Mouse (Mus musculus) hindbrain, embryonic 16.5 days (tissue): Measurements from ENCODE around the gene Galnt12. TPM values are rescaled to one million over a fixed set of nuclear protein-coding genes. Genes with fewer than 3 reads are reported as not detected.
"Not testable (repeated sequence)": the region's sequence is repeated elsewhere in the genome, so short reads cannot be mapped to it uniquely, and the experiment has no call there.

Experiments used
- ATAC-seq: fragments of 200-750 bp; cut with Nextera tagmentation; 2 replicates; pipeline ENCODE4 v1.8.0; 2017; ENCODE audit warnings: moderate TSS enrichment, moderate library complexity
- H3K27ac ChIP-seq: fragments of 300-500 bp; sonication (generic); 2 replicates; pipeline ENCODE4 v1.5.1; 2014; ENCODE audit warnings: low read depth, mild to moderate bottlenecking, control low read depth, low read length, moderate library complexity
- H3K27me3 ChIP-seq: fragments of 300-500 bp; sonication (generic); replicated peaks from 2 replicates; pipeline ENCODE4 v1.6.1; 2014; ENCODE audit warnings: low read length; ENCODE audit not compliant: control insufficient read depth, insufficient read depth
- H3K36me3 ChIP-seq: fragments of 300-500 bp; sonication (generic); 2 replicates; pipeline ENCODE4 v1.6.1; 2014; ENCODE audit warnings: mild to moderate bottlenecking, low read length, moderate library complexity, mixed read lengths; ENCODE audit not compliant: control insufficient read depth, insufficient read depth
- H3K4me1 ChIP-seq: fragments of 300-500 bp; sonication (generic); 2 replicates; pipeline ENCODE4 v1.6.1; 2014; ENCODE audit warnings: low read depth, low read length; ENCODE audit not compliant: control insufficient read depth, insufficient read depth
- H3K4me2 ChIP-seq: fragments of 300-500 bp; sonication (generic); 2 replicates; pipeline ENCODE4 v1.6.1; 2014; ENCODE audit warnings: mild to moderate bottlenecking, low read length, control low read depth, moderate library complexity
- H3K4me3 ChIP-seq: fragments of 300-500 bp; sonication (generic); 2 replicates; pipeline ENCODE4 v1.5.1; 2014; ENCODE audit warnings: mild to moderate bottlenecking, low read length, control low read depth, moderate library complexity
- H3K9ac ChIP-seq: fragments of 300-500 bp; sonication (generic); 2 replicates; pipeline ENCODE4 v1.6.1; 2014; ENCODE audit warnings: low read depth, mild to moderate bottlenecking, control low read depth, low read length, moderate library complexity
- H3K9me3 ChIP-seq: fragments of 300-500 bp; sonication (generic); 2 replicates; pipeline ENCODE4 v1.6.1; 2014; ENCODE audit warnings: mild to moderate bottlenecking, low read length, moderate library complexity; ENCODE audit not compliant: control insufficient read depth
- WGBS: fragments of 180-500 bp; shearing (Covaris S2); extraction: QIAGEN DNeasy Blood & Tissue Kit; methylation state at CpG from one replicate; pipeline ENCODE4 v1.1.7; 2014; 5-methylcytosine and 5-hydroxymethylcytosine counted together
- polyA plus RNA-seq: library from polyadenylated mRNA; unstranded; fragments of >200 nt; fragmentation: Nextera tagmentation; extraction: Ambion mirVana; gene quantifications from 2 replicates; pipeline ENCODE4 v1.2.1, GENCODE M21; 2015

The Galnt12 gene
- 0.97 and 1.1 TPM in 2 replicates for polyA plus RNA-seq

DNA sequence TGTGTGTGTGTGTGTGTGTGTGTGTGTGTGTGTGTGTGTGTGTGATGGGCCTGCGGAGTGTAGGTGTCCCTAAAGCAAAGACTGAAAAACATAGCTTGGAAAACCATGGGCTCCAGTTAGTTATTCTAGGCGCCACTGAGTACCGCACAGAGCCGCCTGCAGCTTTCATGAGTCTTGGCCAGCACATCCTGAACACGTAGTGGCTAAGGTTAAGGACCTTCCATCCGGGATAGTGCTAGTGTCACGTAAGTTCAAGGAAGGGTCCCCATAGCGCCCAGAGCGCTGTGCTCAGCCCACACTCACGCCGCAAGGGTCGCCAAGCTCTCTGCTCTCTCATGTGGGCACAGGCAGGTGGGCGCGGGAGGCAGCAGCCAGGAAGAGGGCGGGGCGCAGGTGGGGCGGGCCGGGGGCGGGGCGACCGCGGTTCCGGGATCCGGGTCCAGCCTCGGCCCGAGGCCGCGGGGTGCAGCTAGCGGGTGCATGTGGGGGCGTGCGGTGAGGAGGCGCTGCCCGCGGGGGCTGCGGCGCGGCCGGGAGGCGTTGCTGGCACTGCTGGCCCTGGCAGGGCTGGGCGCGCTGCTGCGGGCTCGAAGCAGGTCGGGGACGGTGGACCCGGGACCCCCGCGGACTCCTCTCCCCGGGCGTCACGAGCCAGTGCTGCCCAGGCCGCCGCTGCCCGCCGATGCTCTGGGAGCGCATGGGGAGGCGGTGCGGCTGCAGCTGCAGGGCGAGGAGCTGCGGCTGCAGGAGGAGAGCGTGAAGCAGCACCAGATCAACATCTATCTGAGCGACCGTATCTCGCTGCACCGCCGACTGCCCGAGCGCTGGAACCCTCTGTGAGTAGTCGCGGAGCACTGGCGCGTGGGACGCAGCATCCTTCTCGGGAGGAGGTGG, at the start of gene Galnt12:
Gene Galnt12, plus strand, starts transcription at position 417 of the 894 bp plus-strand sequence.
- 1% methylated on average over 59 of the region's 74 CpGs for WGBS
- H3K4me3 ChIP-seq, result peak within 1 kb of the TSS; percentile 54
- no peaks in the 10 kb centered on the region for H3K36me3 ChIP-seq
- peak within 1 kb of the TSS; percentile 96 for H3K4me2 ChIP-seq
- peak within 1 kb of the TSS; percentile 78 for H3K9ac ChIP-seq
- no peak within 1 kb of the TSS for H3K27ac ChIP-seq
- no peaks in the 10 kb centered on the region for H3K9me3 ChIP-seq
- H3K27me3 ChIP-seq, result peaks cover 10% of the 10 kb centered on the region
- peaks cover 13% of the 10 kb centered on the region for H3K4me1 ChIP-seq
- peak; percentile 79 for ATAC-seq

DNA sequence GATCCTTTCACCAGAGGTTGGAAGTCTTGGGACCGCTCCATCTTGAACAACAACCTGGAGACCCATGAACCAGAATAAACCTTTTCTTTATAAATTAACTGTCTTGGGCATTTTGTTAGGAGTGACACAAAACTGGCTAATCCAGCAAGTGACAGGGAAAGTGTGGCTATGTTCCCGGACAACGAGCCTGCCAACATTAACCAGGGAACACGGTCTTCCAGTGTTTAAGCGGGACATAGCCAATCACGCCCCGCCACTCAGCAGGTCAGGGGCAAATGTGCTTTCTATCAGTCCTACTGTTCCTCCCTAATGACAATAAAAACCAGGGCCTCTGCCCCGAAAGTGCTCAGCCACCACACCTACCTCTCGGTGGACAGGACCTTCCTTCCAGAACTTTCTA, 47.8 kb upstream of the Galnt12 start:
- WGBS, result 91% methylated on average over 9 of the region's 9 CpGs
- Histone ChIP-seq H3K27me3 (no peaks in the 10 kb centered on the region), H3K4me1 (no peaks in the 10 kb centered on the region), H3K4me2 (no peak overlapping the region), H3K9ac (no peak overlapping the region), H3K9me3 (no peaks in the 10 kb centered on the region), H3K4me3 (no peak overlapping the region), H3K36me3 (peaks cover 16% of the 10 kb centered on the region), H3K27ac (no peak overlapping the region)
- no peak for ATAC-seq

DNA sequence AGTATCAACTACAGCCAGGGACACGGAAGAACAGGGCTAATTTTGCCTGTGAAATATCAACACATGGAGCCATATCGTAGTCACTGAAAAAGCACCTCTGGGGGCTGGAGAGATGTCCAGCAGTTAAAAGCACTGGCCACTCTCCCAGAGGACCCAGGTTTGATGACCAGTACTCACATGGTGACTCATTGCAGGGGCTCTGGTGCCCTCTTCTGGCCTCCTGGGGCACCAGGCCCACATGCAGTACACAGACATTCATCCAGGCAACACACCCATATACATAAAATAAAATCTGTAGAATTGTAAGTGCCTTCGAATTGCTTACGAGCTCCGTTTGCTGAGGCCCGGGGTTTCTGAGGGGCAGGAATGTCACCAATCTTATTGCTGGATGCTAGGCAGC, 44.7 kb upstream of the Galnt12 start:
- ATAC-seq, result no peak

DNA sequence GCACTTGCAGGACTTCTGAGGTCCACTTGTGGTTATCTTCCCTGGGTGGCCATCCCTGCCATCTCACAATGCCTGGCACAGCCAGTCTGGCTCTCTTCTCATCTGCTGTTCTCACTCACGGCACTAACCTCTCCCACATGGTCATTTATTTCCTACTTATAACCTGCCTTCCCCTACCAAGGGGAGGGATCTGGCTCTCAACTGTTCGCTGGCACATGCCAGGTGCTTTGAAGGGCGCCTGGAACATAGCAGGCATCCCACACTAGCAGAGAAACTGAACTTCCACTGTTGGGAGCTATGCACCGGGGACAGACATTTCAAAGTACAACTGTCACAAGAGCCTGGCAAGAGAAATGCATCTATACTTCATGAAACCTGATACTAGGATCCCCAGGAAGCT, 43.9 kb upstream of the Galnt12 start:
- Histone ChIP-seq H3K4me3 (no peak overlapping the region), H3K4me2 (no peak overlapping the region), H3K27ac (no peak overlapping the region), H3K9ac (no peak overlapping the region), H3K27me3 (no peaks in the 10 kb centered on the region), H3K36me3 (peaks cover 3% of the 10 kb centered on the region; the same call in 1 of the 2 replicates), H3K4me1 (peaks cover 14% of the 10 kb centered on the region), H3K9me3 (no peaks in the 10 kb centered on the region)
- 79% methylated on average over 4 of the region's 4 CpGs for WGBS
- ATAC-seq, result no peak

More for the DNA sequence above, 44.7 kb upstream of the Galnt12 start:
- Histone ChIP-seq H3K4me3 (no peak overlapping the region), H3K27me3 (no peaks in the 10 kb centered on the region), H3K9me3 (no peaks in the 10 kb centered on the region), H3K9ac (no peak overlapping the region), H3K36me3 (peaks cover 3% of the 10 kb centered on the region; the same call in 1 of the 2 replicates), H3K27ac (no peak overlapping the region), H3K4me2 (no peak overlapping the region), H3K4me1 (peaks cover 13% of the 10 kb centered on the region)
- WGBS, result 87% methylated on average over 6 of the region's 6 CpGs

DNA sequence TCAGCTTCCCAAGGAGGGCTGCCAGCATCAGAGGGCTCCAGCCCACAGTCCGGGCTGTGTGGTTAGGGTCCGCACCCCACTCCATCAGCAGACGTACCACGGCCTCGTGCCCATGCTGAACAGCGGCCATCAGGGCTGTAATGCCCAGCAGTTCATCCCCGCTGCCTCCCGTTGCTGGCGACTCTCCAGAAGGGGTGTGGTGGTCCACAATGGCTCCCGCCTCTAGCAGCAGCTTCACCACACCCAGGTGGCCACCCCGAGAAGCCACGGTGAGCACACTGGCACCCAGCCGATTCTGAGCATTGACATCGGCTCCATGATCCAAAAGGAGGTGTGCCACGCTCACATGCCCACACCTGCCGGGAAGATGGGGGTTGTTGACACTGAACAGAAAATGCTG, 42.5 kb upstream of the Galnt12 start:
- Histone ChIP-seq H3K27ac (no peak overlapping the region), H3K4me1 (peaks cover 14% of the 10 kb centered on the region), H3K4me2 (no peak overlapping the region), H3K36me3 (no peaks in the 10 kb centered on the region), H3K9ac (no peak overlapping the region), H3K9me3 (no peaks in the 10 kb centered on the region), H3K4me3 (no peak overlapping the region), H3K27me3 (no peaks in the 10 kb centered on the region)
- no peak for ATAC-seq
- 84% methylated on average over 16 of the region's 16 CpGs for WGBS

DNA sequence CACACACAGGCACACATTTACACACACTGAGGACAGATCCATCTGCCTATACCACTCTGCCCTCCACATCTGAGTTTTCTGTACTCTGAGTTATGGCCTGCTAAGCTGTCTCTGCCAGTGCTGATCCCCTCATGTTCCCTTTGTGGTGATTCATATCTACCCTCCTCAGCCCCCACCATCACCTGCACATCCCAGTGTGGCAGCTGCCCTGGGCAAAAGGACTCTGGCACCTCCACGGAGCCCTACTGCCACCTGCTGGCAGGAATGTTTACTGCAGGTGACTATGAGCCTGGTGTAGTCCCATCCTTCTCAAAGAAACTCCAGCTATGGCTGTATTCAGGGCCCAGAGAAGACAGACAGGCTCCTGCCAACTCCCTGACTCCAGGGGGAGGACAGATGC, 41.5 kb upstream of the Galnt12 start:
- Histone ChIP-seq H3K27ac (no peak overlapping the region), H3K27me3 (no peaks in the 10 kb centered on the region), H3K9ac (peak overlapping the region; percentile 31; the same call in 1 of the 2 replicates), H3K4me2 (no peak overlapping the region), H3K4me1 (peaks cover 14% of the 10 kb centered on the region), H3K9me3 (no peaks in the 10 kb centered on the region), H3K36me3 (no peaks in the 10 kb centered on the region), H3K4me3 (no peak overlapping the region)
- 0% methylated on average over 1 of the region's 1 CpGs for WGBS
- ATAC-seq, result peak; percentile 63

DNA sequence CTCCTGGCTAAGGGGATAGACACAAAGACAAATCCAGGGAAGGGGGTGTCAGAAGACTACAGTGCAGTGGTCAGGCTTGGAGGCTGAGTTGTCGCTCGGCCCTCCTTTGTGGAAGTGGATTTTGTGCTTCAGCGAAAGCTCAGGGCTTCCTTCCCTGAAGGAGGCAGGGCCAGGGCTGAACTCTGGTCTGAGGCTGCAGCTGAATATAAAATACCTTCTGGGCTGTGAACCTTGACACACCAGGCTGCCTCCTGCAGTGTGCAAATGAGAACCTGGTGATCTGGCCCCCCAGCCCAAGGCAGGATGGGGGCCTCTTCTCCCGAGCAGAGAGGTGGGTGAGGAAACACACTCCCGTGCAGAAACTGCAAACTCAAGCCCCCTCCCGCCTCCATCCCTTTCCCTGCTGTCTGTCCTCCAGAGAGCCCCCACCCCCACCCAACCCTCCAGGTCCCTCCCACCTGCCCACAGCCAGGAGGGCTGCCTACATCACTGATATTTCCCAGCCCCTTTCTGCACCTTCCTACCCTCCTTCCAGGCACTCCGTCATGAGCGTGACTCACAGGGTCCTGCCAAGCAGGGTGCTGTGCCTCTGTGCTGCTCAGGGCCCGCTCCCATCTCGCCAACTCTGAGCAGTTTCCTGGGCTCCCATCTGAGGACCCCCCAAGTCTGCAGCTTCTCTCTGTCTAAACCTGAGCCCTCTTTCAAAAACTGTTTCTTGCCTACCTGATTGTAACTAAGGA, 40.9 kb upstream of the Galnt12 start:
- Histone ChIP-seq H3K9me3 (no peaks in the 10 kb centered on the region), H3K4me3 (no peak overlapping the region), H3K4me2 (no peak overlapping the region), H3K27me3 (no peaks in the 10 kb centered on the region), H3K27ac (no peak overlapping the region), H3K9ac (no peak overlapping the region), H3K36me3 (no peaks in the 10 kb centered on the region), H3K4me1 (peaks cover 15% of the 10 kb centered on the region)
- ATAC-seq, result peak; percentile 32
- WGBS, result 29% methylated on average over 10 of the region's 10 CpGs

DNA sequence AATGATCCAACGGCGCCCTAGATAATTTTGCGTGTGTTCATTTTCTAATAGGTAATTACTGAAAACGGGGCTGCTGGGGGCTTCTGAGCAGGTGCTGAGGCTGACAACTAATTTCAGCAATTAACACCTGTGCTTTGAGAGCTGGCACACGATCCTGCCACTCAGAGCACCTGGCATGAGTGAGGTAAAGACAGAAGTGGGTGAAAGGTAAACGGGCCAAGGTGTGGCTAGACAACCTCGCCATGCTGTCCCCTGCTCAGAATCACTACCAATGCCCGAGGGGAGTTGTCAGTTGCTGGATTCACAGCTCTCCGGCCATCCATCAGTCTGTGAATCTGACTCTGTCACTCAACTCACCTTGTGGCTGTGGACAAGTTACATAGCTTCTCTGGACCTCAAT, 39.8 kb upstream of the Galnt12 start:
- Histone ChIP-seq H3K4me2 (no peak overlapping the region), H3K4me1 (peaks cover 22% of the 10 kb centered on the region), H3K9ac (no peak overlapping the region), H3K36me3 (no peaks in the 10 kb centered on the region), H3K4me3 (no peak overlapping the region), H3K27ac (no peak overlapping the region), H3K27me3 (no peaks in the 10 kb centered on the region), H3K9me3 (no peaks in the 10 kb centered on the region)
- 60% methylated on average over 9 of the region's 9 CpGs for WGBS
- ATAC-seq, result no peak

DNA sequence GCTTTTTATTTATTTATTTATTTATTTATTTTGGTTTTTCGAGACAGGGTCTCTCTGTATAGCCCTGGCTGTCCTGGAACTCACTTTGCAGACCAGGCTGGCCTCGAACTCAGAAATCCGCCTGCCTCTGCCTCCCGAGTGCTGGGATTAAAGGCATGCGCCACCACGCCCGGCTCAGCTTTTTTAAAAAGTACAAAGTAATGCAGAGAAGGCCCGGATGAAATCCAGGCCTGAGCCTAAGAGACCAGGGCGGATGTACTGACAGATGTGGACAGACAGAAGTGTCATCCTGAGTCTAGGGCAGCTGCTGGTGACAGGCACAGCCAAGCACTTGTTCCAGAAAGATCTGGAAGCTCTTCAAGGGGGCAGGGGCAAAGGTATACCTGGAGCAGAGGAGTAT, 36.5 kb upstream of the Galnt12 start:
- not testable (repeated sequence) for H3K27me3 ChIP-seq, H3K36me3 ChIP-seq, H3K9me3 ChIP-seq, H3K4me3 ChIP-seq, H3K4me2 ChIP-seq, H3K27ac ChIP-seq, H3K9ac ChIP-seq, ATAC-seq
- H3K4me1 ChIP-seq, result peaks cover 24% of the 10 kb centered on the region
- WGBS, result 93% methylated on average over 9 of the region's 9 CpGs
